Mouse (Mus musculus) spleen, adult 2 months (tissue): ENCODE measurements around the gene Slain2.
"Not testable (repeated sequence)": the region's sequence is repeated elsewhere in the genome, so short reads cannot be mapped to it uniquely, and the experiment has no call there.

Experiments
- CTCF ChIP-seq: fragments of 200-500 bp; IDR thresholded peaks from 2 replicates; pipeline ENCODE4 v1.5.1; 2011; ENCODE audit warnings: mild to moderate bottlenecking, inconsistent platforms; ENCODE audit not compliant: insufficient read depth, insufficient read length, insufficient replicate concordance; ENCODE audit errors: extremely low read depth
- POLR2A ChIP-seq: fragments of 200-500 bp; IDR thresholded peaks from 2 replicates; pipeline ENCODE4 v1.6.1; 2011; ENCODE audit warnings: low read depth, low read length, inconsistent platforms

GRCm38 (mm10) chr5:72998546-72998945 is 84.4 kb downstream of the Slain2 start:
- TF ChIP-seq POLR2A, CTCF: not testable (repeated sequence)
